Mouse (Mus musculus): ENCODE results near the gene Klhdc2.

- TF ChIP-seq CTCF (IDR thresholded peaks at IDR 0.05; ENCODE audit: low read depth) (no peak), EP300 (optimal IDR thresholded peaks at IDR 0.05) (no peak)
These were observed 21.9 kb downstream of the Klhdc2 start for GRCm38 (mm10) chr12:69318431-69318830.

Data from stomach, postnatal 0 days (tissue).